Mouse (Mus musculus) heart, embryonic 11.5 days (tissue): ENCODE data around the gene Cdca4. TPM values are rescaled to one million over a fixed set of nuclear protein-coding genes. Genes with fewer than 3 reads are reported as not detected.

Experiments used
- ATAC-seq: fragments of 200-750 bp; cut with Nextera tagmentation; replicated peaks from 2 replicates; pipeline ENCODE4 v1.8.0; 2017; ENCODE audit warnings: moderate library complexity; ENCODE audit not compliant: insufficient number of reproducible peaks, low FRiP score, low TSS enrichment
- H3K27ac ChIP-seq: fragments of 300-500 bp; sonication (generic); 2 replicates; pipeline ENCODE4 v1.5.1; 2014; ENCODE audit warnings: mild to moderate bottlenecking, low read depth, low read length
- H3K27me3 ChIP-seq: fragments of 300-500 bp; sonication (generic); 2 replicates; pipeline ENCODE4 v1.6.1; 2014; ENCODE audit warnings: mild to moderate bottlenecking, low read length, mixed read lengths; ENCODE audit not compliant: control insufficient read depth, insufficient read depth
- H3K36me3 ChIP-seq: fragments of 300-500 bp; sonication (generic); 2 replicates; pipeline ENCODE4 v1.6.1; 2014; ENCODE audit warnings: mild to moderate bottlenecking, low read length, moderate library complexity, mixed read lengths; ENCODE audit not compliant: control insufficient read depth, insufficient read depth
- H3K4me1 ChIP-seq: fragments of 300-500 bp; sonication (generic); 2 replicates; pipeline ENCODE4 v1.6.1; 2014; ENCODE audit warnings: low read length; ENCODE audit not compliant: control insufficient read depth, insufficient read depth
- H3K4me2 ChIP-seq: fragments of 300-500 bp; sonication (generic); 2 replicates; pipeline ENCODE4 v1.6.1; 2014; ENCODE audit warnings: mild to moderate bottlenecking, moderate library complexity
- H3K4me3 ChIP-seq: fragments of 300-500 bp; sonication (generic); 2 replicates; pipeline ENCODE4 v1.5.1; 2014; ENCODE audit warnings: low read depth, low read length
- H3K9ac ChIP-seq: fragments of 300-500 bp; sonication (generic); 2 replicates; pipeline ENCODE4 v1.6.1; 2014; ENCODE audit warnings: mild to moderate bottlenecking, low read depth, low read length, moderate library complexity
- H3K9me3 ChIP-seq: fragments of 300-500 bp; sonication (generic); replicated peaks from 2 replicates; pipeline ENCODE4 v1.6.1; 2016; ENCODE audit warnings: low read length; ENCODE audit not compliant: control insufficient read depth
- WGBS: fragments of 180-500 bp; shearing (Covaris S2); extraction: QIAGEN DNeasy Blood & Tissue Kit; methylation state at CpG from one replicate; pipeline ENCODE4 v1.1.7; 2014; ENCODE audit not compliant: insufficient replicate concordance; 5-methylcytosine and 5-hydroxymethylcytosine counted together
- polyA plus RNA-seq: library from polyadenylated mRNA; unstranded; fragments of >200 nt; fragmentation: Nextera tagmentation; extraction: Ambion mirVana; gene quantifications from 2 replicates; pipeline ENCODE4 v1.2.1, GENCODE M21; 2014

The Cdca4 gene
- polyA plus RNA-seq, 1 experiment from 2014 or later, result 62.8 TPM

- Histone ChIP-seq H3K27ac (no peak overlapping the region), H3K4me2 (peak overlapping the region; percentile 100), H3K27me3 (peaks cover 34% of the 10 kb centered on the region), H3K9ac (no peak overlapping the region), H3K36me3 (no peaks in the 10 kb centered on the region), H3K4me3 (no peak overlapping the region), H3K4me1 (peaks cover 16% of the 10 kb centered on the region), H3K9me3 (no peaks in the 10 kb centered on the region)
- 17% methylated on average over 3 of the region's 3 CpGs for WGBS
- ATAC-seq, result no peak
Measured at GRCm38 (mm10) chr12:112802917-112803316, 26.3 kb downstream of the Cdca4 start.

GRCm38 (mm10) chr12:112801864-112802846, 27.1 kb downstream of the Cdca4 start, which contains the start of gene Ahnak2:
Gene Ahnak2 (minus strand): TSS chr12:112802657.
- Histone ChIP-seq H3K27me3 (peaks cover 37% of the 10 kb centered on the region), H3K9me3 (no peaks in the 10 kb centered on the region), H3K4me1 (peaks cover 16% of the 10 kb centered on the region), H3K4me3 (peak within 1 kb of the TSS; percentile 56), H3K9ac (peak within 1 kb of the TSS; percentile 61; the same call in 1 of the 2 replicates), H3K27ac (no peak within 1 kb of the TSS), H3K4me2 (peak within 1 kb of the TSS; percentile 100), H3K36me3 (no peaks in the 10 kb centered on the region)
- peak; percentile 24 for ATAC-seq
- WGBS, result 4% methylated on average over 66 of the region's 69 CpGs

- ATAC-seq, result no peak
- Histone ChIP-seq H3K27me3 (peaks cover 38% of the 10 kb centered on the region), H3K4me1 (peaks cover 29% of the 10 kb centered on the region), H3K36me3 (no peaks in the 10 kb centered on the region), H3K9ac (no peak overlapping the region), H3K9me3 (no peaks in the 10 kb centered on the region), H3K4me3 (no peak overlapping the region), H3K27ac (no peak overlapping the region), H3K4me2 (no peak overlapping the region)
- 9% methylated on average over 4 of the region's 4 CpGs for WGBS
Measured at GRCm38 (mm10) chr12:112800476-112800875, 28.7 kb downstream of the Cdca4 start.

- no peak overlapping the region for H3K4me3 ChIP-seq
- H3K27ac ChIP-seq, result no peak overlapping the region
- H3K9me3 ChIP-seq, result no peaks in the 10 kb centered on the region
- no peak overlapping the region for H3K4me2 ChIP-seq
- H3K4me1 ChIP-seq, result peaks cover 40% of the 10 kb centered on the region
- peaks cover 38% of the 10 kb centered on the region for H3K27me3 ChIP-seq
- ATAC-seq, result no peak
- 77% methylated on average over 10 of the region's 10 CpGs for WGBS
- H3K9ac ChIP-seq, result no peak overlapping the region
- H3K36me3 ChIP-seq, result no peaks in the 10 kb centered on the region
Measured at GRCm38 (mm10) chr12:112799237-112799970, 29.8 kb downstream of the Cdca4 start.

- Histone ChIP-seq H3K36me3 (no peaks in the 10 kb centered on the region), H3K4me1 (peaks cover 47% of the 10 kb centered on the region), H3K27me3 (peaks cover 38% of the 10 kb centered on the region), H3K4me3 (no peak overlapping the region), H3K4me2 (no peak overlapping the region), H3K9me3 (no peaks in the 10 kb centered on the region), H3K27ac (no peak overlapping the region), H3K9ac (no peak overlapping the region)
- ATAC-seq, result no peak
- WGBS, result 69% methylated on average over 5 of the region's 5 CpGs
Measured at GRCm38 (mm10) chr12:112798716-112799115, 30.5 kb downstream of the Cdca4 start.

GRCm38 (mm10) chr12:112798332-112798681, 30.9 kb downstream of the Cdca4 start:
- ATAC-seq, result no peak
- Histone ChIP-seq H3K27me3 (peaks cover 37% of the 10 kb centered on the region), H3K4me2 (no peak overlapping the region), H3K9ac (no peak overlapping the region), H3K27ac (no peak overlapping the region), H3K4me3 (no peak overlapping the region), H3K9me3 (no peaks in the 10 kb centered on the region), H3K4me1 (peaks cover 48% of the 10 kb centered on the region), H3K36me3 (no peaks in the 10 kb centered on the region)
- 42% methylated on average over 5 of the region's 5 CpGs for WGBS

GRCm38 (mm10) chr12:112797672-112798331, 31.4 kb downstream of the Cdca4 start:
- H3K27ac ChIP-seq, result no peak overlapping the region
- ATAC-seq, result no peak
- H3K4me1 ChIP-seq, result peaks cover 48% of the 10 kb centered on the region
- 50% methylated on average over 15 of the region's 15 CpGs for WGBS
- no peak overlapping the region for H3K4me3 ChIP-seq
- no peak overlapping the region for H3K4me2 ChIP-seq
- H3K36me3 ChIP-seq, result no peaks in the 10 kb centered on the region
- H3K9me3 ChIP-seq, result no peaks in the 10 kb centered on the region
- peaks cover 32% of the 10 kb centered on the region for H3K27me3 ChIP-seq
- no peak overlapping the region for H3K9ac ChIP-seq
